Mouse (Mus musculus) MEL (cell line): Measurements from ENCODE around the gene Micall1. TPM values are rescaled to one million over a fixed set of nuclear protein-coding genes. Genes with fewer than 3 reads are reported as not detected.

Experiments used
- DNase-seq: peaks from one replicate; pipeline ENCODE4 v3.0.0; 2011; ENCODE audit warnings: low read depth, low spot score
- H3K27ac ChIP-seq: 2 replicates; pipeline ENCODE4 v1.5.1; 2012; ENCODE audit warnings: low read depth, mild to moderate bottlenecking, control low read depth, low read length, moderate library complexity; ENCODE audit not compliant: control insufficient read depth
- H3K27me3 ChIP-seq, 2 experiments: fragments of 150-350 bp in 1 of 2; sonication (generic) in 1 of 2; 2 replicates each; pipeline ENCODE4 v1.6.1; 2012; ENCODE audit warnings: low read length in 2 of 2, mild to moderate bottlenecking in 2 of 2, improper control_type of control experiment in 1 of 2, moderate library complexity in 1 of 2; ENCODE audit not compliant: insufficient read depth in 2 of 2, control insufficient read depth in 1 of 2
- H3K36me3 ChIP-seq, 2 experiments: 2 replicates each; pipeline ENCODE4 v1.6.1; 2012 to 2014; ENCODE audit warnings: low read length in 2 of 2, improper control_type of control experiment in 1 of 2, inconsistent platforms in 1 of 2, mild to moderate bottlenecking in 1 of 2; ENCODE audit not compliant: insufficient read depth in 2 of 2, control insufficient read depth in 1 of 2
- H3K4me1 ChIP-seq, 2 experiments: fragments of 150-350 bp in 1 of 2; sonication (generic) in 1 of 2; 2 replicates each; pipeline ENCODE4 v1.6.1; 2012; ENCODE audit warnings: low read length in 2 of 2, improper control_type of control experiment in 1 of 2, mild to moderate bottlenecking in 1 of 2; ENCODE audit not compliant: insufficient read depth in 2 of 2, control insufficient read depth in 1 of 2
- H3K4me3 ChIP-seq, 2 experiments: fragments of 150-350 bp in 1 of 2; sonication (generic) in 1 of 2; 2 replicates each; pipeline ENCODE4 v1.5.1; 2012; ENCODE audit warnings: low read depth in 2 of 2, low read length in 2 of 2, mild to moderate bottlenecking in 2 of 2, moderate library complexity in 2 of 2, control low read depth in 1 of 2, improper control_type of control experiment in 1 of 2; ENCODE audit not compliant: control insufficient read depth in 1 of 2, insufficient read depth in 1 of 2
- H3K79me2 ChIP-seq: 2 replicates; pipeline ENCODE4 v1.6.1; 2012; ENCODE audit warnings: mild to moderate bottlenecking, low read length, moderate library complexity; ENCODE audit not compliant: control insufficient read depth, poor library complexity, insufficient read depth
- H3K9ac ChIP-seq: 2 replicates; pipeline ENCODE4 v1.6.1; 2012; ENCODE audit warnings: low read depth, mild to moderate bottlenecking, control low read depth, low read length, moderate library complexity; ENCODE audit not compliant: control insufficient read depth, poor library complexity, severe bottlenecking
- H3K9me3 ChIP-seq: fragments of 150-350 bp; sonication (generic); replicated peaks from 2 replicates; pipeline ENCODE4 v1.6.1; 2012; ENCODE audit warnings: mild to moderate bottlenecking, low read length, improper control_type of control experiment, moderate library complexity; ENCODE audit not compliant: insufficient read depth
- BHLHE40 ChIP-seq: IDR thresholded peaks from 2 replicates; pipeline ENCODE4 v1.6.1; 2012; ENCODE audit warnings: low read depth, mild to moderate bottlenecking, inconsistent platforms, low read length, improper control_type of control experiment, borderline replicate concordance
- CHD1 ChIP-seq: IDR thresholded peaks from 2 replicates; pipeline ENCODE4 v1.6.1; 2012; ENCODE audit warnings: low read depth, mild to moderate bottlenecking, inconsistent platforms, low read length, improper control_type of control experiment
- ELF1 ChIP-seq: IDR thresholded peaks from 2 replicates; pipeline ENCODE4 v1.6.1; 2014; ENCODE audit warnings: low read depth, mild to moderate bottlenecking, inconsistent platforms, low read length, improper control_type of control experiment, moderate library complexity
- ETS1 ChIP-seq: IDR thresholded peaks from 2 replicates; pipeline ENCODE4 v1.6.1; 2012; ENCODE audit warnings: low read depth, mild to moderate bottlenecking, inconsistent platforms, low read length, improper control_type of control experiment, moderate library complexity
- GABPA ChIP-seq: IDR thresholded peaks from 2 replicates; pipeline ENCODE4 v1.6.1; 2012; ENCODE audit warnings: low read depth, mild to moderate bottlenecking, inconsistent platforms, low read length, improper control_type of control experiment, moderate library complexity
- HCFC1 ChIP-seq: IDR thresholded peaks from 2 replicates; pipeline ENCODE4 v1.6.1; 2012; ENCODE audit warnings: low read depth, mild to moderate bottlenecking, inconsistent platforms, low read length, improper control_type of control experiment, moderate library complexity
- KAT2A ChIP-seq: conservative IDR thresholded peaks from 2 replicates; pipeline ENCODE4 v1.6.1; 2012; ENCODE audit warnings: low read depth, low read length, improper control_type of control experiment, inconsistent platforms
- MAX ChIP-seq: IDR thresholded peaks from 2 replicates; pipeline ENCODE4 v1.6.1; 2011; ENCODE audit warnings: low read length, improper control_type of control experiment
- MEF2A ChIP-seq: IDR thresholded peaks from 2 replicates; pipeline ENCODE4 v1.6.1; 2014; ENCODE audit warnings: low read depth, mild to moderate bottlenecking, inconsistent platforms, low read length, improper control_type of control experiment; ENCODE audit not compliant: poor library complexity, insufficient replicate concordance, severe bottlenecking; ENCODE audit errors: extremely low read depth
- MYC ChIP-seq: IDR thresholded peaks from 2 replicates; pipeline ENCODE4 v1.6.1; 2011; ENCODE audit warnings: low read depth, mild to moderate bottlenecking, low read length, improper control_type of control experiment, moderate library complexity
- POLR2AphosphoS2 ChIP-seq: IDR thresholded peaks from 2 replicates; pipeline ENCODE4 v1.6.1; 2011; ENCODE audit warnings: low read length, improper control_type of control experiment
- POLR2AphosphoS5 ChIP-seq: IDR thresholded peaks from 2 replicates; pipeline ENCODE4 v1.6.1; 2012; ENCODE audit warnings: low read depth, borderline replicate concordance, mild to moderate bottlenecking, inconsistent platforms, low read length, moderate library complexity, mixed read lengths
- UBTF ChIP-seq: IDR thresholded peaks from 2 replicates; pipeline ENCODE4 v1.6.1; 2012; ENCODE audit warnings: low read depth, mild to moderate bottlenecking, inconsistent platforms, low read length, improper control_type of control experiment, moderate library complexity, borderline replicate concordance; ENCODE audit not compliant: insufficient read depth
- USF2 ChIP-seq, 2 experiments: IDR thresholded peaks; 2 replicates each; pipeline ENCODE4 v1.6.1; 2011 to 2012; ENCODE audit warnings: improper control_type of control experiment in 2 of 2, low read length in 2 of 2, borderline replicate concordance in 1 of 2, inconsistent platforms in 1 of 2, low read depth in 1 of 2, mild to moderate bottlenecking in 1 of 2; ENCODE audit not compliant: insufficient read depth in 1 of 2
- ZC3H11A ChIP-seq: IDR thresholded peaks from 2 replicates; pipeline ENCODE4 v1.6.1; 2012; ENCODE audit warnings: low read depth, mild to moderate bottlenecking, inconsistent platforms, low read length, improper control_type of control experiment
- ZKSCAN1 ChIP-seq: IDR thresholded peaks from 2 replicates; pipeline ENCODE4 v1.6.1; 2012; ENCODE audit warnings: low read depth, mild to moderate bottlenecking, inconsistent platforms, low read length, improper control_type of control experiment, moderate library complexity
- ZMIZ1 ChIP-seq: IDR thresholded peaks from 2 replicates; pipeline ENCODE4 v1.6.1; 2012; ENCODE audit warnings: low read depth, mild to moderate bottlenecking, inconsistent platforms, low read length, improper control_type of control experiment, moderate library complexity
- polyA plus RNA-seq, 2 experiments: library from polyadenylated mRNA; stranded (reverse) in 1 of 2; unstranded in 1 of 2; fragments of >175 nt in 1 of 2; fragments of >200 nt in 1 of 2; gene quantifications; 2 replicates each; pipeline versions ENCODE4 v1.2.1 to v1.2.4; 2012; ENCODE audit warnings: low replicate concordance in 2 of 2, low read depth in 1 of 2; ENCODE audit not compliant: insufficient read length in 2 of 2, insufficient read depth in 1 of 2, missing spikeins in 1 of 2
- total RNA-seq: library from RNA; depleted of rRNA; stranded (reverse); fragments of 300-350 nt; gene quantifications from 2 replicates; pipeline ENCODE4 v1.2.3, GENCODE M21; 2012

Gene Micall1
- total and polyA plus RNA-seq, 3 experiments, result 4.8 to 13.5 TPM; not detected in 1

DNA sequence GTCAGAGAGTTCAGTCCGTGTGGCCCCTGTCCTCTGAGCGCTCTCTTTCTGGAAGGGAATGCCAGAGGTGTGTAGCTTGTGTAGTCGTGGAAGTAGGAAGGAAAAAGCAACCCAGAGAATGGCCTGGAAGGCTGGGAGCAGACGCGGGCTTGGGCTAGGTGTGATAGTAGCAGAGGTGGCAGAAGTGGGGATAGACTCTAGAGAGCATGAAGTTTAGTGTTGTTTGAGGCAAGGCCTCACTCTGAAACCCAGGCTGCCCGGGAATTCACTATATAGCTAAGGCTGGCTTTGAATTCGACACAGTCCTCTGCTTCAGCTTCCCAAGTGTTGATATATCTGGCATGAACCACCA lies 32.8 kb downstream of the Micall1 start:
- TF ChIP-seq MAX (no peak), ETS1 (0 out of 2 replicates have a peak, but pooled peaks have one; percentile 7)
- H3K27ac ChIP-seq, result peak overlapping the region; percentile 45
- peaks cover 3 to 9% of the 10 kb centered on the region in 2 experiments; a peak in 2 of 4 replicates for H3K4me1 ChIP-seq
- no peaks in the 10 kb centered on the region for H3K27me3 ChIP-seq
- DNase-seq, result no peak
- peaks cover 23% of the 10 kb centered on the region for H3K79me2 ChIP-seq
- peaks cover 3 to 6% of the 10 kb centered on the region in 2 experiments; a peak in 3 of 4 replicates for H3K36me3 ChIP-seq
- peak overlapping the region; percentile 84 to 88 for H3K4me3 ChIP-seq
- H3K9ac ChIP-seq, result peak overlapping the region; percentile 85
- H3K9me3 ChIP-seq, result no peaks in the 10 kb centered on the region

DNA sequence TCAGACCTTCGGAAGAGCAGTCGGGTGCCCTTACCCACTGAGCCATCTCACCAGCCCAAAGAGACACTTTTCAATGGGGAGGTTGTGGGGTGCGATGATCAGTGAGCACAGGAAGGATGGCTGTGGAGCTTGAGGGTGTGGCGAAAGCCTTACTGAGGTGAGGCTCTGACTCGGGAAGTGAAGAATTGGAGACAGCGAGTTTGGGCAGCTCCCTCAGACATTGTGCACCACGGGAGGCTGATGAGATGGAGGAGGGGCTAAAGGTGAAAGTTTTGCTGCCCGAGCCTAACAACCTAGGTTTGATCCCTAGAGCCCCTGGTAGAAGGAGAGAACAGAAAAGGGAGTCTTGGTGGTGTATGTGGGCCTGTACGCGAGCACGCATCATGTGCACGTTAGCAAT lies 34.6 kb downstream of the Micall1 start:
- no peak for DNase-seq
- peaks cover 3 to 9% of the 10 kb centered on the region in 2 experiments; a peak in 2 of 4 replicates for H3K4me1 ChIP-seq
- TF ChIP-seq ZMIZ1, result no peak
- no peak for TF ChIP-seq CHD1
- no peak for TF ChIP-seq ETS1
- no peak for TF ChIP-seq ZC3H11A
- TF ChIP-seq GABPA, result no peak
- TF ChIP-seq KAT2A, result no peak
- TF ChIP-seq USF2 (IDR thresholded peaks at IDR 0.05; ENCODE audit: borderline replicate concordance in 1 of 2, insufficient read depth in 1 of 2, low read depth in 1 of 2, low read length in 2 of 2), result no peak
- no peak for TF ChIP-seq POLR2AphosphoS2
- TF ChIP-seq POLR2AphosphoS5, result no peak
- TF ChIP-seq UBTF, result no peak
- no peak for TF ChIP-seq HCFC1
- no peak for TF ChIP-seq MYC
- TF ChIP-seq MEF2A, result no peak
- TF ChIP-seq BHLHE40, result no peak
- TF ChIP-seq ZKSCAN1, result no peak
- no peak for TF ChIP-seq ELF1
- peaks cover 23% of the 10 kb centered on the region for H3K79me2 ChIP-seq
- no peak overlapping the region for H3K27ac ChIP-seq
- no peak overlapping the region for H3K4me3 ChIP-seq
- H3K9me3 ChIP-seq, result no peaks in the 10 kb centered on the region
- H3K36me3 ChIP-seq, result peaks cover 3 to 6% of the 10 kb centered on the region in 2 experiments; a peak in 3 of 4 replicates
- no peaks in the 10 kb centered on the region for H3K27me3 ChIP-seq
- no peak overlapping the region for H3K9ac ChIP-seq
